Mouse (Mus musculus) heart, adult 9 months (tissue): Measurements from ENCODE around the gene Arrb1.
A peak's percentile ranks its signal among the peaks of the same experiment; 100 is the strongest.
"Not testable (repeated sequence)": the region's sequence is repeated elsewhere in the genome, so short reads cannot be mapped to it uniquely, and the experiment has no call there.

Experiments
- DNase-seq, 2 experiments: peaks; one replicate each; pipeline ENCODE4 v3.0.0; 2022; ENCODE audit warnings: low spot score in 2 of 2

Arrb1 gene

GRCm38 (mm10) chr7:99534901-99535735, at the start of gene Arrb1:
TSS of gene Arrb1 (plus strand) at chr7:99535466.
- DNase-seq, result peak; percentile 81 to 82

- no peak for DNase-seq
Measured at GRCm38 (mm10) chr7:99489708-99490107, 45.6 kb upstream of the Arrb1 start.

GRCm38 (mm10) chr7:99499128-99499527, 36.1 kb upstream of the Arrb1 start:
- DNase-seq, result no peak

- peak; percentile 56 to 74 for DNase-seq
Measured at GRCm38 (mm10) chr7:99500201-99500600, 35.1 kb upstream of the Arrb1 start.

- DNase-seq, result no peak
Measured at GRCm38 (mm10) chr7:99500655-99501054, 34.6 kb upstream of the Arrb1 start.

GRCm38 (mm10) chr7:99501148-99501547, 34.1 kb upstream of the Arrb1 start:
- no peak for DNase-seq

- DNase-seq, result no peak
Measured at GRCm38 (mm10) chr7:99504556-99504955, 30.7 kb upstream of the Arrb1 start.

GRCm38 (mm10) chr7:99508187-99508586, 27.1 kb upstream of the Arrb1 start:
- not testable (repeated sequence) for DNase-seq

- peak; percentile 53 to 57 for DNase-seq
Measured at GRCm38 (mm10) chr7:99510087-99510501, 25.2 kb upstream of the Arrb1 start.

GRCm38 (mm10) chr7:99516092-99516813, 19.0 kb upstream of the Arrb1 start:
- DNase-seq, result no peak

- no peak for DNase-seq
Measured at GRCm38 (mm10) chr7:99516814-99517157, 18.5 kb upstream of the Arrb1 start.

- no peak for DNase-seq
Measured at GRCm38 (mm10) chr7:99518954-99519644, 16.2 kb upstream of the Arrb1 start.

- DNase-seq, result no peak
Measured at GRCm38 (mm10) chr7:99523121-99523520, 12.1 kb upstream of the Arrb1 start.

- DNase-seq, result no peak
Measured at GRCm38 (mm10) chr7:99523837-99524236, 11.4 kb upstream of the Arrb1 start.

- no peak for DNase-seq
Measured at GRCm38 (mm10) chr7:99528547-99528946, 6.7 kb upstream of the Arrb1 start.

GRCm38 (mm10) chr7:99529410-99529809, 5.9 kb upstream of the Arrb1 start:
- DNase-seq, result no peak

- DNase-seq, result no peak
Measured at GRCm38 (mm10) chr7:99531408-99531970, 3.8 kb upstream of the Arrb1 start.

GRCm38 (mm10) chr7:99532526-99532925, 2.7 kb upstream of the Arrb1 start:
- no peak for DNase-seq

GRCm38 (mm10) chr7:99533600-99533999, 1.7 kb upstream of the Arrb1 start:
- DNase-seq, result no peak

GRCm38 (mm10) chr7:99534501-99534900, 765 bp upstream of the Arrb1 start:
- no peak for DNase-seq

- DNase-seq, result no peak
Measured at GRCm38 (mm10) chr7:99535741-99536501, 655 bp downstream of the Arrb1 start.
